Mouse (Mus musculus): ENCODE results near the gene Fbn1.

DNA sequence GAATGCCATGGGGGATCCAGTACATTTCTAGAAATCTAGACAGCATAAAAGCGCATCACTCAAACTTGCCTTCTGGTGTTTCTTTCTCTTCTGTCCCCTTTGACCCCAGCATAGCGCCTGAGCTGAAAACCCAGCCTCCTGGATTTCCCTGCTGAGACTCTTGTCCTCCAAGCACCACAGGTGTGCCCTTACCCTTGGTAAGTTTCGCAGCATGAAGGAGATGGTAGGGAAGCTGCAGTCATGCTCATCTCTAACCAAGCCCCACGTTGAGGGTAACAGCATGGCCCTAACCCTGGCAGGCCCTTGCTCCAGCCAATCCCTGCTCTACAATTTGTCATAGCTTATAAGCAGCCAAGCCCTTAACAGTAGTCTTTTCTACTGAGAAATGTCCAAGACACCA, 122.9 kb downstream of the Fbn1 start:
- no peak for TF ChIP-seq POLR2A (IDR thresholded peaks at IDR 0.05; ENCODE audit: low read depth, low read length)
- TF ChIP-seq CTCF (conservative IDR thresholded peaks at IDR 0.05; ENCODE audit: insufficient read depth, insufficient read length, low read depth, low read length), result no peak
